Mouse (Mus musculus) liver, embryonic 14.5 days (tissue): Measurements from ENCODE around the gene Ublcp1. TPM values are rescaled to one million over a fixed set of nuclear protein-coding genes. Genes with fewer than 3 reads are reported as not detected.

Experiments used
- ATAC-seq: fragments of 200-750 bp; cut with Nextera tagmentation; 2 replicates; pipeline ENCODE4 v1.8.0; 2017; ENCODE audit warnings: moderate number of reproducible peaks, mild to moderate bottlenecking, moderate library complexity; ENCODE audit not compliant: insufficient read depth
- DNase-seq, 3 experiments: peaks; one replicate each; pipeline ENCODE4 v3.0.0-alpha.2; 2012 to 2013; ENCODE audit warnings: low read depth in 3 of 3, low spot score in 3 of 3
- H3K27ac ChIP-seq: fragments of 300-500 bp; sonication (generic); 2 replicates; pipeline ENCODE4 v1.5.1; 2014; ENCODE audit warnings: moderate library complexity, mild to moderate bottlenecking, control low read depth, inconsistent platforms
- H3K27me3 ChIP-seq: fragments of 300-500 bp; sonication (generic); 2 replicates; pipeline ENCODE4 v1.6.1; 2014; ENCODE audit warnings: mild to moderate bottlenecking, low read length, moderate library complexity; ENCODE audit not compliant: control insufficient read depth, insufficient read depth
- H3K36me3 ChIP-seq: fragments of 300-500 bp; sonication (generic); replicated peaks from 2 replicates; pipeline ENCODE4 v1.6.1; 2014; ENCODE audit warnings: low read depth; ENCODE audit not compliant: control insufficient read depth, insufficient read depth
- H3K4me1 ChIP-seq, 2 experiments: fragments of 200-500 bp in 1 of 2; fragments of 300-500 bp in 1 of 2; sonication (generic) in 1 of 2; replicated peaks; 2 replicates each; pipeline ENCODE4 v1.6.1; 2012 to 2014; ENCODE audit warnings: antibody characterized with exemption in 1 of 2, inconsistent platforms in 1 of 2, low read length in 1 of 2; ENCODE audit not compliant: control insufficient read depth in 2 of 2, insufficient read depth in 2 of 2
- H3K4me2 ChIP-seq: fragments of 300-500 bp; sonication (generic); 2 replicates; pipeline ENCODE4 v1.6.1; 2014; ENCODE audit warnings: low read depth, mild to moderate bottlenecking, control low read depth, moderate library complexity
- H3K4me3 ChIP-seq, 2 experiments: fragments of 200-500 bp in 1 of 2; fragments of 300-500 bp in 1 of 2; sonication (generic) in 1 of 2; 2 replicates each; pipeline ENCODE4 v1.5.1; 2012 to 2014; ENCODE audit warnings: low read depth in 2 of 2, low read length in 2 of 2, mild to moderate bottlenecking in 2 of 2, control low read depth in 1 of 2, inconsistent platforms in 1 of 2, moderate library complexity in 1 of 2; ENCODE audit not compliant: insufficient read depth in 1 of 2
- H3K9ac ChIP-seq: fragments of 300-500 bp; sonication (generic); replicated peaks from 2 replicates; pipeline ENCODE4 v1.6.1; 2014; ENCODE audit warnings: mild to moderate bottlenecking, control low read depth, moderate library complexity
- H3K9me3 ChIP-seq: fragments of 300-500 bp; sonication (generic); 2 replicates; pipeline ENCODE4 v1.6.1; 2016; ENCODE audit warnings: low read length, mixed read lengths; ENCODE audit not compliant: control insufficient read depth
- CTCF ChIP-seq: IDR thresholded peaks from 2 replicates; pipeline ENCODE4 v1.5.1; 2016; ENCODE audit warnings: antibody characterized with exemption, low read depth, control low read depth
- EP300 ChIP-seq: IDR thresholded peaks from 2 replicates; pipeline ENCODE4 v1.6.1; 2016; ENCODE audit warnings: antibody characterized with exemption, low read depth
- WGBS: fragments of 180-500 bp; shearing (Covaris S2); extraction: QIAGEN DNeasy Blood & Tissue Kit; methylation state at CpG from one replicate; pipeline ENCODE4 v1.1.7; 2014; ENCODE audit not compliant: insufficient replicate concordance; 5-methylcytosine and 5-hydroxymethylcytosine counted together
- polyA plus RNA-seq, 2 experiments: library from polyadenylated mRNA; depleted of rRNA in 1 of 2; stranded (reverse) in 1 of 2; unstranded in 1 of 2; fragments of >200 nt; fragmentation: Nextera tagmentation in 1 of 2; extraction: Ambion mirVana in 1 of 2; gene quantifications; 2 replicates each; pipeline versions ENCODE4 v1.2.1 to v1.2.3; 2012 to 2014

Gene Ublcp1
- polyA plus RNA-seq, 2 experiments = 30.4 to 46.6 TPM

- Histone ChIP-seq H3K4me1 (peaks cover 7 to 12% of the 10 kb centered on the region in 2 experiments), H3K27ac (no peak overlapping the region), H3K4me3 (no peak overlapping the region), H3K36me3 (peaks cover 3% of the 10 kb centered on the region; the same call in 1 of the 2 replicates), H3K9ac (no peak overlapping the region), H3K4me2 (no peak overlapping the region), H3K9me3 (no peaks in the 10 kb centered on the region), H3K27me3 (no peaks in the 10 kb centered on the region)
- ATAC-seq (no peak), DNase-seq (no peak)
- TF ChIP-seq EP300 (no peak), CTCF (no peak)
- WGBS = 66% methylated on average over 3 of the region's 3 CpGs
These were observed 5.2 kb upstream of the Ublcp1 start for GRCm38 (mm10) chr11:44475467-44475866.

- H3K4me1 ChIP-seq = peaks cover 34 to 40% of the 10 kb centered on the region in 2 experiments
- peak overlapping the region; percentile 98 for H3K4me2 ChIP-seq
- peak overlapping the region; percentile 97 for H3K27ac ChIP-seq
- H3K4me3 ChIP-seq = peak overlapping the region; percentile 72 to 87
- no peaks in the 10 kb centered on the region for H3K27me3 ChIP-seq
- peaks cover 3% of the 10 kb centered on the region; the same call in 1 of the 2 replicates for H3K36me3 ChIP-seq
- H3K9ac ChIP-seq = peak overlapping the region; percentile 97
- TF ChIP-seq CTCF (no peak), EP300 (no peak)
- ATAC-seq (no peak), DNase-seq (no peak)
- no peaks in the 10 kb centered on the region for H3K9me3 ChIP-seq
- 10% methylated on average over 4 of the region's 4 CpGs for WGBS
These were observed 1.2 kb upstream of the Ublcp1 start for GRCm38 (mm10) chr11:44471337-44471995.

DNA sequence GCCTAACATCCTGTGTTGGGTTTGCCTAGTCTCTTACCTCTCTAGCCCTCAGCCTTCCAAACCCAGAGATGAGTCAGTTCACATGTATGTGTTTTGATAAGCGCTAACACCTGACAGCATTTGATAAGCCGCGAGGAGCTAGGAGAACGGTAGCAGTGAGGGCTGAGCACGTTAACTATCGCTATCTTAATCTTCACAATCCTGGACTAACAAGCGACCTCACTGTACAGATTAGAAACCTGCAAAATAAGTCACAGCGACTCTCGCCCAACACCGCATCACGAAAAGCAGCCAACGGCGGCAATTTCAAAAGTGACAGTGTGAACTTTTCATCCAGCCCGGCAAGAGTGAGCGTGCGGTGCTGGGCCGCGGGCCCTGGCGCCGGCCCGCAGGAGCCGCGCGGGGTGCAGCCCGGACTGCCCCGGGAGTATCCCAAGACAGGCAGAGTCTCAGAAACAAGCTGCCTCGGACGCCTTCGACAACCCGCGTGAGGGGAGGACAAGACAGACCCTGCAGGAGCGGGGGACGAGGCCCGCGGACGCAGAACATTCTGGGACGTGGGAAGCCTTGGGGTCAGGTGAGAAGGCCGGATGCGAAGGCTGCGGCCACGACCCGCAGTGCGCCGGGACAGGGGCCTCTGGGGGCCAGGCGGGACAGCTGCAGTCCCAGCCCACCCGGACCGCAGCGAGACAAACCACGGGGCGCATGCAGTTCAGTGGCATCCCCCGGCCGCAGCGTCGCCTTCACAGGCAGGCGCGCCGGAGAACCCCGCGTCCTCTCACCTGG is 459 bp downstream of the Ublcp1 start:
- Histone ChIP-seq H3K4me3 (peak overlapping the region; percentile 72 to 87), H3K4me2 (peak overlapping the region; percentile 98), H3K9me3 (no peaks in the 10 kb centered on the region), H3K4me1 (peaks cover 38 to 42% of the 10 kb centered on the region in 2 experiments), H3K9ac (peak overlapping the region; percentile 97), H3K27me3 (no peaks in the 10 kb centered on the region), H3K27ac (peak overlapping the region; percentile 97), H3K36me3 (peaks cover 13% of the 10 kb centered on the region; the same call in 1 of the 2 replicates)
- ATAC-seq = peak; percentile 87
- DNase-seq = peak; percentile 80 to 93 (median 87)
- TF ChIP-seq CTCF (no peak), EP300 (peak; percentile 99)
- under 1% methylated on average over 59 of the region's 59 CpGs for WGBS

- ATAC-seq (no peak), DNase-seq (no peak)
- peak overlapping the region; percentile 98 for H3K4me2 ChIP-seq
- peak overlapping the region in 1 of 2 experiments; percentile 87; a peak in 1 of 4 replicates for H3K4me3 ChIP-seq
- peaks cover 21% of the 10 kb centered on the region for H3K36me3 ChIP-seq
- H3K4me1 ChIP-seq = peaks cover 38 to 42% of the 10 kb centered on the region in 2 experiments
- 72% methylated on average over 10 of the region's 10 CpGs for WGBS
- peak overlapping the region; percentile 34; the same call in 1 of the 2 replicates for H3K9ac ChIP-seq
- H3K27ac ChIP-seq = peak overlapping the region; percentile 97
- no peak for TF ChIP-seq CTCF
- no peak for TF ChIP-seq EP300
- H3K9me3 ChIP-seq = no peaks in the 10 kb centered on the region
- H3K27me3 ChIP-seq = no peaks in the 10 kb centered on the region
These were observed 1.9 kb downstream of the Ublcp1 start for GRCm38 (mm10) chr11:44468306-44468790.

- no peaks in the 10 kb centered on the region for H3K9me3 ChIP-seq
- no peak for TF ChIP-seq CTCF
- no peak for TF ChIP-seq EP300
- H3K4me1 ChIP-seq = peaks cover 35 to 37% of the 10 kb centered on the region in 2 experiments
- peak overlapping the region; percentile 67 for H3K27ac ChIP-seq
- DNase-seq (peak in 1 of 3 experiments; percentile 23), ATAC-seq (no peak)
- H3K4me2 ChIP-seq = peak overlapping the region; percentile 47
- peaks cover 18% of the 10 kb centered on the region for H3K36me3 ChIP-seq
- no peak overlapping the region for H3K4me3 ChIP-seq
- H3K9ac ChIP-seq = 0 out of 2 replicates have a peak overlapping the region, but pooled peaks have one; percentile 31
- WGBS = 32% methylated on average over 6 of the region's 6 CpGs
- no peaks in the 10 kb centered on the region for H3K27me3 ChIP-seq
These were observed 3.3 kb downstream of the Ublcp1 start for GRCm38 (mm10) chr11:44466949-44467442.
